Mouse (Mus musculus) 416B (cell line): Measurements from ENCODE around the gene Tet3.
A peak's percentile ranks its signal among the peaks of the same experiment; 100 is the strongest.

Experiments
- DNase-seq: peaks from one replicate; pipeline ENCODE4 v3.0.0; 2011; ENCODE audit warnings: low read depth

Tet3 gene

GRCm38 (mm10) chr6:83459034-83459644 lies at the start of gene Tet3:
Gene Tet3, minus strand, starts transcription at chr6:83459084.
- no peak for DNase-seq

GRCm38 (mm10) chr6:83507168-83507546 lies 48.3 kb upstream of the Tet3 start:
- no peak for DNase-seq

- DNase-seq, result peak; percentile 100
These were observed 47.6 kb upstream of the Tet3 start, which contains the start of gene Dguok for GRCm38 (mm10) chr6:83506258-83507167. Gene Dguok, minus strand, starts transcription at chr6:83506969.

GRCm38 (mm10) chr6:83505554-83505953 lies 46.7 kb upstream of the Tet3 start:
- no peak for DNase-seq

- DNase-seq, result no peak
These were observed 44.5 kb upstream of the Tet3 start for GRCm38 (mm10) chr6:83503361-83503760.

- peak; percentile 49 for DNase-seq
These were observed 43.8 kb upstream of the Tet3 start for GRCm38 (mm10) chr6:83502656-83503055.

GRCm38 (mm10) chr6:83501524-83502310 lies 42.8 kb upstream of the Tet3 start:
- DNase-seq, result no peak

GRCm38 (mm10) chr6:83500462-83500861 lies 41.6 kb upstream of the Tet3 start:
- no peak for DNase-seq

GRCm38 (mm10) chr6:83499078-83499477 lies 40.2 kb upstream of the Tet3 start:
- no peak for DNase-seq

GRCm38 (mm10) chr6:83496753-83497710 lies 38.1 kb upstream of the Tet3 start:
- no peak for DNase-seq

GRCm38 (mm10) chr6:83496009-83496752 lies 37.3 kb upstream of the Tet3 start:
- DNase-seq, result no peak

GRCm38 (mm10) chr6:83490622-83491021 lies 31.7 kb upstream of the Tet3 start:
- DNase-seq, result peak; percentile 70

- DNase-seq, result no peak
These were observed 29.3 kb upstream of the Tet3 start for GRCm38 (mm10) chr6:83488200-83488599.

GRCm38 (mm10) chr6:83487298-83487697 lies 28.4 kb upstream of the Tet3 start:
- DNase-seq, result no peak

- DNase-seq, result no peak
These were observed 27.0 kb upstream of the Tet3 start for GRCm38 (mm10) chr6:83485854-83486253.

GRCm38 (mm10) chr6:83483776-83484175 lies 24.9 kb upstream of the Tet3 start:
- no peak for DNase-seq

GRCm38 (mm10) chr6:83482418-83483085 lies 23.7 kb upstream of the Tet3 start:
- peak; percentile 77 for DNase-seq

GRCm38 (mm10) chr6:83480019-83480655 lies 21.3 kb upstream of the Tet3 start:
- no peak for DNase-seq

GRCm38 (mm10) chr6:83479193-83479592 lies 20.3 kb upstream of the Tet3 start:
- no peak for DNase-seq

- peak; percentile 33 for DNase-seq
These were observed 19.7 kb upstream of the Tet3 start for GRCm38 (mm10) chr6:83478628-83479027.
